Mouse (Mus musculus) MEL (cell line): ENCODE measurements around the gene Eng. TPM values are rescaled to one million over a fixed set of nuclear protein-coding genes. Genes with fewer than 3 reads are reported as not detected.

Experiments used
- DNase-seq: peaks from one replicate; pipeline ENCODE4 v3.0.0; 2011; ENCODE audit warnings: low read depth, low spot score
- H3K27ac ChIP-seq: 2 replicates; pipeline ENCODE4 v1.5.1; 2012; ENCODE audit warnings: low read depth, mild to moderate bottlenecking, control low read depth, low read length, moderate library complexity; ENCODE audit not compliant: control insufficient read depth
- H3K27me3 ChIP-seq, 2 experiments: fragments of 150-350 bp in 1 of 2; sonication (generic) in 1 of 2; 2 replicates each; pipeline ENCODE4 v1.6.1; 2012; ENCODE audit warnings: low read length in 2 of 2, mild to moderate bottlenecking in 2 of 2, improper control_type of control experiment in 1 of 2, moderate library complexity in 1 of 2; ENCODE audit not compliant: insufficient read depth in 2 of 2, control insufficient read depth in 1 of 2
- H3K36me3 ChIP-seq, 2 experiments: 2 replicates each; pipeline ENCODE4 v1.6.1; 2012 to 2014; ENCODE audit warnings: low read length in 2 of 2, improper control_type of control experiment in 1 of 2, inconsistent platforms in 1 of 2, mild to moderate bottlenecking in 1 of 2; ENCODE audit not compliant: insufficient read depth in 2 of 2, control insufficient read depth in 1 of 2
- H3K4me1 ChIP-seq, 2 experiments: fragments of 150-350 bp in 1 of 2; sonication (generic) in 1 of 2; 2 replicates each; pipeline ENCODE4 v1.6.1; 2012; ENCODE audit warnings: low read length in 2 of 2, improper control_type of control experiment in 1 of 2, mild to moderate bottlenecking in 1 of 2; ENCODE audit not compliant: insufficient read depth in 2 of 2, control insufficient read depth in 1 of 2
- H3K4me3 ChIP-seq, 2 experiments: fragments of 150-350 bp in 1 of 2; sonication (generic) in 1 of 2; 2 replicates each; pipeline ENCODE4 v1.5.1; 2012; ENCODE audit warnings: low read depth in 2 of 2, low read length in 2 of 2, mild to moderate bottlenecking in 2 of 2, moderate library complexity in 2 of 2, control low read depth in 1 of 2, improper control_type of control experiment in 1 of 2; ENCODE audit not compliant: control insufficient read depth in 1 of 2, insufficient read depth in 1 of 2
- H3K79me2 ChIP-seq: 2 replicates; pipeline ENCODE4 v1.6.1; 2012; ENCODE audit warnings: mild to moderate bottlenecking, low read length, moderate library complexity; ENCODE audit not compliant: control insufficient read depth, poor library complexity, insufficient read depth
- H3K9ac ChIP-seq: 2 replicates; pipeline ENCODE4 v1.6.1; 2012; ENCODE audit warnings: low read depth, mild to moderate bottlenecking, control low read depth, low read length, moderate library complexity; ENCODE audit not compliant: control insufficient read depth, poor library complexity, severe bottlenecking
- H3K9me3 ChIP-seq: fragments of 150-350 bp; sonication (generic); replicated peaks from 2 replicates; pipeline ENCODE4 v1.6.1; 2012; ENCODE audit warnings: mild to moderate bottlenecking, low read length, improper control_type of control experiment, moderate library complexity; ENCODE audit not compliant: insufficient read depth
- BHLHE40 ChIP-seq: IDR thresholded peaks from 2 replicates; pipeline ENCODE4 v1.6.1; 2012; ENCODE audit warnings: low read depth, mild to moderate bottlenecking, inconsistent platforms, low read length, improper control_type of control experiment, borderline replicate concordance
- CHD2 ChIP-seq: IDR thresholded peaks from 2 replicates; pipeline ENCODE4 v1.6.1; 2011; ENCODE audit warnings: low read length, improper control_type of control experiment
- CTCF ChIP-seq, 3 experiments: IDR thresholded peaks in 2 of 3; conservative IDR thresholded peaks in 1 of 3; 2 replicates each; pipeline ENCODE4 v1.5.1; 2011 to 2012; ENCODE audit warnings: low read length in 3 of 3, low read depth in 2 of 3, mild to moderate bottlenecking in 2 of 3, improper control_type of control experiment in 1 of 3, inconsistent platforms in 1 of 3, mixed read lengths in 1 of 3, moderate library complexity in 1 of 3; ENCODE audit not compliant: control insufficient read depth in 1 of 3, insufficient read depth in 1 of 3, poor library complexity in 1 of 3, severe bottlenecking in 1 of 3
- E2F4 ChIP-seq: IDR thresholded peaks from 2 replicates; pipeline ENCODE4 v1.6.1; 2011; ENCODE audit warnings: low read depth, low read length, improper control_type of control experiment, borderline replicate concordance
- ELF1 ChIP-seq: IDR thresholded peaks from 2 replicates; pipeline ENCODE4 v1.6.1; 2014; ENCODE audit warnings: low read depth, mild to moderate bottlenecking, inconsistent platforms, low read length, improper control_type of control experiment, moderate library complexity
- ETS1 ChIP-seq: IDR thresholded peaks from 2 replicates; pipeline ENCODE4 v1.6.1; 2012; ENCODE audit warnings: low read depth, mild to moderate bottlenecking, inconsistent platforms, low read length, improper control_type of control experiment, moderate library complexity
- GATA1 ChIP-seq: IDR thresholded peaks from 2 replicates; pipeline ENCODE4 v1.6.1; 2011; ENCODE audit warnings: low read depth, low read length, improper control_type of control experiment
- JUND ChIP-seq: IDR thresholded peaks from 2 replicates; pipeline ENCODE4 v1.6.1; 2011; ENCODE audit warnings: low read depth, mild to moderate bottlenecking, improper control_type of control experiment, low read length
- MEF2A ChIP-seq: IDR thresholded peaks from 2 replicates; pipeline ENCODE4 v1.6.1; 2014; ENCODE audit warnings: low read depth, mild to moderate bottlenecking, inconsistent platforms, low read length, improper control_type of control experiment; ENCODE audit not compliant: poor library complexity, insufficient replicate concordance, severe bottlenecking; ENCODE audit errors: extremely low read depth
- MXI1 ChIP-seq: IDR thresholded peaks from 2 replicates; pipeline ENCODE4 v1.6.1; 2011; ENCODE audit warnings: mild to moderate bottlenecking, low read depth, low read length, improper control_type of control experiment
- MYB ChIP-seq: IDR thresholded peaks from 2 replicates; pipeline ENCODE4 v1.6.1; 2011; ENCODE audit warnings: mild to moderate bottlenecking, low read depth, low read length, improper control_type of control experiment
- MYC ChIP-seq: IDR thresholded peaks from 2 replicates; pipeline ENCODE4 v1.6.1; 2011; ENCODE audit warnings: low read depth, mild to moderate bottlenecking, low read length, improper control_type of control experiment, moderate library complexity
- NRF1 ChIP-seq: IDR thresholded peaks from 2 replicates; pipeline ENCODE4 v1.6.1; 2014; ENCODE audit warnings: low read depth, mild to moderate bottlenecking, inconsistent platforms, low read length, improper control_type of control experiment, moderate library complexity; ENCODE audit not compliant: poor library complexity, insufficient read depth, severe bottlenecking
- POLR2A ChIP-seq, 2 experiments: IDR thresholded peaks; 2 replicates each; pipeline ENCODE4 v1.6.1; 2011 to 2012; ENCODE audit warnings: low read length in 2 of 2, mild to moderate bottlenecking in 2 of 2, control low read depth in 1 of 2, improper control_type of control experiment in 1 of 2, low read depth in 1 of 2, moderate library complexity in 1 of 2; ENCODE audit not compliant: control insufficient read depth in 1 of 2, insufficient read depth in 1 of 2, poor library complexity in 1 of 2
- POLR2AphosphoS2 ChIP-seq: IDR thresholded peaks from 2 replicates; pipeline ENCODE4 v1.6.1; 2011; ENCODE audit warnings: low read length, improper control_type of control experiment
- RAD21 ChIP-seq: IDR thresholded peaks from 2 replicates; pipeline ENCODE4 v1.6.1; 2011; ENCODE audit warnings: mild to moderate bottlenecking, low read depth, low read length, improper control_type of control experiment
- RCOR1 ChIP-seq: IDR thresholded peaks from 2 replicates; pipeline ENCODE4 v1.6.1; 2012; ENCODE audit warnings: low read depth, mild to moderate bottlenecking, inconsistent platforms, low read length, improper control_type of control experiment
- SIN3A ChIP-seq: IDR thresholded peaks from 2 replicates; pipeline ENCODE4 v1.6.1; 2012; ENCODE audit warnings: low read length, improper control_type of control experiment, inconsistent platforms
- TAL1 ChIP-seq: IDR thresholded peaks from 2 replicates; pipeline ENCODE4 v1.6.1; 2012; ENCODE audit warnings: mild to moderate bottlenecking, inconsistent platforms, low read length, moderate library complexity, mixed read lengths
- TBP ChIP-seq: IDR thresholded peaks from 2 replicates; pipeline ENCODE4 v1.8.0; 2011; ENCODE audit warnings: low read depth, low read length, improper control_type of control experiment
- TCF12 ChIP-seq: IDR thresholded peaks from 2 replicates; pipeline ENCODE4 v1.6.1; 2014; ENCODE audit warnings: low read depth, mild to moderate bottlenecking, inconsistent platforms, low read length, improper control_type of control experiment, moderate library complexity
- UBTF ChIP-seq: IDR thresholded peaks from 2 replicates; pipeline ENCODE4 v1.6.1; 2012; ENCODE audit warnings: low read depth, mild to moderate bottlenecking, inconsistent platforms, low read length, improper control_type of control experiment, moderate library complexity, borderline replicate concordance; ENCODE audit not compliant: insufficient read depth
- USF2 ChIP-seq, 2 experiments: IDR thresholded peaks; 2 replicates each; pipeline ENCODE4 v1.6.1; 2011 to 2012; ENCODE audit warnings: improper control_type of control experiment in 2 of 2, low read length in 2 of 2, borderline replicate concordance in 1 of 2, inconsistent platforms in 1 of 2, low read depth in 1 of 2, mild to moderate bottlenecking in 1 of 2; ENCODE audit not compliant: insufficient read depth in 1 of 2
- ZC3H11A ChIP-seq: IDR thresholded peaks from 2 replicates; pipeline ENCODE4 v1.6.1; 2012; ENCODE audit warnings: low read depth, mild to moderate bottlenecking, inconsistent platforms, low read length, improper control_type of control experiment
- ZKSCAN1 ChIP-seq: IDR thresholded peaks from 2 replicates; pipeline ENCODE4 v1.6.1; 2012; ENCODE audit warnings: low read depth, mild to moderate bottlenecking, inconsistent platforms, low read length, improper control_type of control experiment, moderate library complexity
- ZMIZ1 ChIP-seq: IDR thresholded peaks from 2 replicates; pipeline ENCODE4 v1.6.1; 2012; ENCODE audit warnings: low read depth, mild to moderate bottlenecking, inconsistent platforms, low read length, improper control_type of control experiment, moderate library complexity
- polyA plus RNA-seq, 2 experiments: library from polyadenylated mRNA; stranded (reverse) in 1 of 2; unstranded in 1 of 2; fragments of >175 nt in 1 of 2; fragments of >200 nt in 1 of 2; gene quantifications; 2 replicates each; pipeline versions ENCODE4 v1.2.1 to v1.2.4; 2012; ENCODE audit warnings: low replicate concordance in 2 of 2, low read depth in 1 of 2; ENCODE audit not compliant: insufficient read length in 2 of 2, insufficient read depth in 1 of 2, missing spikeins in 1 of 2
- total RNA-seq: library from RNA; depleted of rRNA; stranded (reverse); fragments of 300-350 nt; gene quantifications from 2 replicates; pipeline ENCODE4 v1.2.3, GENCODE M21; 2012

The Eng gene
- total and polyA plus RNA-seq, 3 experiments, result 0.73 to 1.0 TPM; not detected in 1

GRCm38 (mm10) chr2:32644799-32645475 lies 1.5 kb upstream of the Eng start:
- 0 out of 4 replicates have a peak, but pooled peaks cover 0 to 4% of the 10 kb centered on the region in 2 experiments for H3K4me1 ChIP-seq

GRCm38 (mm10) chr2:32645647-32646046 lies 748 bp upstream of the Eng start:
- Histone ChIP-seq H3K27ac (no peak overlapping the region), H3K9ac (no peak overlapping the region), H3K27me3 (no peaks in the 10 kb centered on the region), H3K4me1 (0 out of 4 replicates have a peak, but pooled peaks cover 0 to 4% of the 10 kb centered on the region in 2 experiments), H3K36me3 (no peaks in the 10 kb centered on the region), H3K79me2 (no peaks in the 10 kb centered on the region), H3K9me3 (no peaks in the 10 kb centered on the region), H3K4me3 (no peak overlapping the region)
- no peak for DNase-seq
- TF ChIP-seq JUND, result no peak
- no peak for TF ChIP-seq ETS1
- no peak for TF ChIP-seq MXI1
- no peak for TF ChIP-seq ZMIZ1
- no peak for TF ChIP-seq TCF12
- TF ChIP-seq ZC3H11A, result no peak
- TF ChIP-seq ZKSCAN1, result no peak
- TF ChIP-seq MEF2A, result no peak
- TF ChIP-seq GATA1, result no peak
- no peak for TF ChIP-seq CHD2
- no peak for TF ChIP-seq RCOR1
- TF ChIP-seq MYC, result no peak
- no peak for TF ChIP-seq RAD21
- TF ChIP-seq TBP, result no peak
- TF ChIP-seq E2F4, result no peak
- no peak for TF ChIP-seq TAL1
- no peak for TF ChIP-seq BHLHE40
- no peak for TF ChIP-seq POLR2AphosphoS2

More at GRCm38 (mm10) chr2:32644799-32645475, 1.5 kb upstream of the Eng start:
- TF ChIP-seq USF2 (IDR thresholded peaks at IDR 0.05; ENCODE audit: borderline replicate concordance in 1 of 2, insufficient read depth in 1 of 2, low read depth in 1 of 2, low read length in 2 of 2), result no peak
- TF ChIP-seq ZMIZ1, result no peak
- no peak for TF ChIP-seq NRF1
- no peak for TF ChIP-seq RAD21
- TF ChIP-seq CTCF (IDR thresholded peaks at IDR 0.05 in 2 of 3, conservative IDR thresholded peaks at IDR 0.05 in 1 of 3; ENCODE audit: control insufficient read depth in 1 of 3, insufficient read depth in 1 of 3, low read depth in 2 of 3, low read length in 3 of 3, poor library complexity in 1 of 3, severe bottlenecking in 1 of 3), result no peak
- TF ChIP-seq MYB, result no peak
- TF ChIP-seq ELF1, result no peak
- TF ChIP-seq CHD2, result no peak
- TF ChIP-seq JUND, result no peak
- no peak for TF ChIP-seq BHLHE40
- TF ChIP-seq ZKSCAN1, result no peak
- no peak for TF ChIP-seq UBTF
- TF ChIP-seq SIN3A, result no peak
- TF ChIP-seq POLR2A (IDR thresholded peaks at IDR 0.05; ENCODE audit: control insufficient read depth in 1 of 2, insufficient read depth in 1 of 2, low read depth in 1 of 2, low read length in 2 of 2, poor library complexity in 1 of 2), result no peak
- TF ChIP-seq POLR2AphosphoS2, result no peak
- H3K9ac ChIP-seq, result no peak overlapping the region
- H3K27ac ChIP-seq, result no peak overlapping the region
- no peaks in the 10 kb centered on the region for H3K79me2 ChIP-seq
- H3K9me3 ChIP-seq, result no peaks in the 10 kb centered on the region
- H3K36me3 ChIP-seq, result no peaks in the 10 kb centered on the region
- no peaks in the 10 kb centered on the region for H3K27me3 ChIP-seq
- H3K4me3 ChIP-seq, result no peak overlapping the region
- no peak for DNase-seq
